Mouse (Mus musculus): ENCODE measurements at regions not wholly inside any gene's neighbourhood (a gene's known extent, or its start where the extent isn't known, plus 50 kb on each side); places are given as distances from the start of the nearest gene placed in this dataset.

GRCm38 (mm10) chr12:98337644-98338043, 69.2 kb downstream of the Gpr65 start:
- H3K4me3 ChIP-seq (ENCODE audit: low read depth, low read length): no peak overlapping the region
- ATAC-seq (ENCODE audit: low FRiP score): no peak
- no peak overlapping the region for H3K27ac ChIP-seq (ENCODE audit: low read depth, low read length)
- no peak overlapping the region for H3K9ac ChIP-seq (ENCODE audit: low read depth, low read length)
- 80% methylated on average over 3 of the region's 3 CpGs for WGBS
- H3K9me3 ChIP-seq (ENCODE audit: control insufficient read depth, low read length): no peaks in the 10 kb centered on the region
- no peaks in the 10 kb centered on the region for H3K36me3 ChIP-seq (ENCODE audit: control insufficient read depth, insufficient read depth, low read length)
- no peaks in the 10 kb centered on the region for H3K4me1 ChIP-seq (replicated peaks; ENCODE audit: control insufficient read depth, insufficient read depth, low read length)
- H3K27me3 ChIP-seq (ENCODE audit: control insufficient read depth, insufficient read depth, low read length): no peaks in the 10 kb centered on the region
- no peak overlapping the region for H3K4me2 ChIP-seq (replicated peaks; ENCODE audit: low read depth, low read length)
- no peak for DNase-seq (ENCODE audit: low spot score)

GRCm38 (mm10) chr12:98339536-98339935, 71.1 kb downstream of the Gpr65 start:
- 88% methylated on average over 9 of the region's 9 CpGs for WGBS
- H3K9me3 ChIP-seq (ENCODE audit: control insufficient read depth, low read length): no peaks in the 10 kb centered on the region
- H3K4me3 ChIP-seq (ENCODE audit: low read depth, low read length): no peak overlapping the region
- no peak overlapping the region for H3K9ac ChIP-seq (ENCODE audit: low read depth, low read length)
- H3K27ac ChIP-seq (ENCODE audit: low read depth, low read length): no peak overlapping the region
- no peaks in the 10 kb centered on the region for H3K36me3 ChIP-seq (ENCODE audit: control insufficient read depth, insufficient read depth, low read length)
- H3K4me1 ChIP-seq (replicated peaks; ENCODE audit: control insufficient read depth, insufficient read depth, low read length): no peaks in the 10 kb centered on the region
- no peak for ATAC-seq (ENCODE audit: low FRiP score)
- H3K4me2 ChIP-seq (replicated peaks; ENCODE audit: low read depth, low read length): no peak overlapping the region
- DNase-seq (ENCODE audit: low spot score): no peak
- H3K27me3 ChIP-seq (ENCODE audit: control insufficient read depth, insufficient read depth, low read length): no peaks in the 10 kb centered on the region

- peak; percentile 32 for DNase-seq (ENCODE audit: low spot score)
- no peak overlapping the region for H3K4me2 ChIP-seq (replicated peaks; ENCODE audit: low read depth, low read length)
- ATAC-seq (ENCODE audit: low FRiP score): no peak
- no peaks in the 10 kb centered on the region for H3K27me3 ChIP-seq (ENCODE audit: control insufficient read depth, insufficient read depth, low read length)
- no peaks in the 10 kb centered on the region for H3K36me3 ChIP-seq (ENCODE audit: control insufficient read depth, insufficient read depth, low read length)
- H3K9ac ChIP-seq (ENCODE audit: low read depth, low read length): no peak overlapping the region
- H3K4me1 ChIP-seq (replicated peaks; ENCODE audit: control insufficient read depth, insufficient read depth, low read length): no peaks in the 10 kb centered on the region
- no peaks in the 10 kb centered on the region for H3K9me3 ChIP-seq (ENCODE audit: control insufficient read depth, low read length)
- H3K4me3 ChIP-seq (ENCODE audit: low read depth, low read length): no peak overlapping the region
- WGBS: 84% methylated on average over 2 of the region's 2 CpGs
- H3K27ac ChIP-seq (ENCODE audit: low read depth, low read length): no peak overlapping the region
Measured at GRCm38 (mm10) chr12:98342158-98342557, 73.7 kb downstream of the Gpr65 start.

GRCm38 (mm10) chr12:98343653-98344052, 75.2 kb downstream of the Gpr65 start:
- no peak for DNase-seq (ENCODE audit: low spot score)
- Histone ChIP-seq H3K27me3 (ENCODE audit: control insufficient read depth, insufficient read depth, low read length) (no peaks in the 10 kb centered on the region), H3K36me3 (ENCODE audit: control insufficient read depth, insufficient read depth, low read length) (no peaks in the 10 kb centered on the region)

GRCm38 (mm10) chr12:98347056-98347455, 78.6 kb downstream of the Gpr65 start:
- no peak for DNase-seq (ENCODE audit: low spot score)
- H3K4me3 ChIP-seq (ENCODE audit: low read depth, low read length): no peak overlapping the region

More at GRCm38 (mm10) chr12:98343653-98344052, 75.2 kb downstream of the Gpr65 start:
- Histone ChIP-seq H3K4me3 (ENCODE audit: low read depth, low read length) (no peak overlapping the region), H3K27ac (ENCODE audit: low read depth, low read length) (no peak overlapping the region), H3K4me1 (replicated peaks; ENCODE audit: control insufficient read depth, insufficient read depth, low read length) (no peaks in the 10 kb centered on the region), H3K4me2 (replicated peaks; ENCODE audit: low read depth, low read length) (no peak overlapping the region), H3K9me3 (ENCODE audit: control insufficient read depth, low read length) (no peaks in the 10 kb centered on the region), H3K9ac (ENCODE audit: low read depth, low read length) (no peak overlapping the region)
- ATAC-seq (ENCODE audit: low FRiP score): no peak
- 91% methylated on average over 7 of the region's 7 CpGs for WGBS

GRCm38 (mm10) chr12:98347550-98348318, 79.3 kb downstream of the Gpr65 start:
- Histone ChIP-seq H3K4me2 (replicated peaks; ENCODE audit: low read depth, low read length) (no peak overlapping the region), H3K27me3 (ENCODE audit: control insufficient read depth, insufficient read depth, low read length) (no peaks in the 10 kb centered on the region), H3K4me1 (replicated peaks; ENCODE audit: control insufficient read depth, insufficient read depth, low read length) (no peaks in the 10 kb centered on the region), H3K9me3 (ENCODE audit: control insufficient read depth, low read length) (no peaks in the 10 kb centered on the region), H3K36me3 (ENCODE audit: control insufficient read depth, insufficient read depth, low read length) (no peaks in the 10 kb centered on the region), H3K9ac (ENCODE audit: low read depth, low read length) (no peak overlapping the region), H3K27ac (ENCODE audit: low read depth, low read length) (no peak overlapping the region), H3K4me3 (ENCODE audit: low read depth, low read length) (no peak overlapping the region)
- DNase-seq (ENCODE audit: low spot score): peak; percentile 67
- WGBS: 78% methylated on average over 13 of the region's 13 CpGs
- ATAC-seq (ENCODE audit: low FRiP score): no peak

More at GRCm38 (mm10) chr12:98347056-98347455, 78.6 kb downstream of the Gpr65 start:
- no peaks in the 10 kb centered on the region for H3K36me3 ChIP-seq (ENCODE audit: control insufficient read depth, insufficient read depth, low read length)
- no peak overlapping the region for H3K9ac ChIP-seq (ENCODE audit: low read depth, low read length)
- ATAC-seq (ENCODE audit: low FRiP score): no peak
- no peaks in the 10 kb centered on the region for H3K27me3 ChIP-seq (ENCODE audit: control insufficient read depth, insufficient read depth, low read length)
- H3K4me1 ChIP-seq (replicated peaks; ENCODE audit: control insufficient read depth, insufficient read depth, low read length): no peaks in the 10 kb centered on the region
- no peaks in the 10 kb centered on the region for H3K9me3 ChIP-seq (ENCODE audit: control insufficient read depth, low read length)
- H3K4me2 ChIP-seq (replicated peaks; ENCODE audit: low read depth, low read length): no peak overlapping the region
- no peak overlapping the region for H3K27ac ChIP-seq (ENCODE audit: low read depth, low read length)
- WGBS: 89% methylated on average over 6 of the region's 6 CpGs

- Histone ChIP-seq H3K27me3 (ENCODE audit: control insufficient read depth, insufficient read depth, low read length) (no peaks in the 10 kb centered on the region), H3K36me3 (ENCODE audit: control insufficient read depth, insufficient read depth, low read length) (no peaks in the 10 kb centered on the region), H3K9me3 (ENCODE audit: control insufficient read depth, low read length) (no peaks in the 10 kb centered on the region), H3K4me1 (replicated peaks; ENCODE audit: control insufficient read depth, insufficient read depth, low read length) (no peaks in the 10 kb centered on the region), H3K4me2 (replicated peaks; ENCODE audit: low read depth, low read length) (no peak overlapping the region), H3K4me3 (ENCODE audit: low read depth, low read length) (no peak overlapping the region), H3K27ac (ENCODE audit: low read depth, low read length) (no peak overlapping the region), H3K9ac (ENCODE audit: low read depth, low read length) (no peak overlapping the region)
- ATAC-seq (ENCODE audit: low FRiP score) (no peak), DNase-seq (ENCODE audit: low spot score) (no peak)
- WGBS: 96% methylated on average over 7 of the region's 7 CpGs
Measured at GRCm38 (mm10) chr12:98349864-98350643, 81.6 kb downstream of the Gpr65 start.

- no peaks in the 10 kb centered on the region for H3K36me3 ChIP-seq (ENCODE audit: control insufficient read depth, insufficient read depth, low read length)
- no peak for ATAC-seq (ENCODE audit: low FRiP score)
- no peaks in the 10 kb centered on the region for H3K4me1 ChIP-seq (replicated peaks; ENCODE audit: control insufficient read depth, insufficient read depth, low read length)
- H3K9me3 ChIP-seq (ENCODE audit: control insufficient read depth, low read length): no peaks in the 10 kb centered on the region
- no peak for DNase-seq (ENCODE audit: low spot score)
- no peak overlapping the region for H3K9ac ChIP-seq (ENCODE audit: low read depth, low read length)
- 90% methylated on average over 2 of the region's 2 CpGs for WGBS
- no peak overlapping the region for H3K4me3 ChIP-seq (ENCODE audit: low read depth, low read length)
- H3K27me3 ChIP-seq (ENCODE audit: control insufficient read depth, insufficient read depth, low read length): no peaks in the 10 kb centered on the region
- H3K4me2 ChIP-seq (replicated peaks; ENCODE audit: low read depth, low read length): no peak overlapping the region
- H3K27ac ChIP-seq (ENCODE audit: low read depth, low read length): no peak overlapping the region
Measured at GRCm38 (mm10) chr12:98352401-98352800, 84.0 kb downstream of the Gpr65 start.

GRCm38 (mm10) chr12:98354545-98354944, 86.1 kb downstream of the Gpr65 start:
- Histone ChIP-seq H3K4me2 (replicated peaks; ENCODE audit: low read depth, low read length) (no peak overlapping the region), H3K4me1 (replicated peaks; ENCODE audit: control insufficient read depth, insufficient read depth, low read length) (no peaks in the 10 kb centered on the region), H3K9ac (ENCODE audit: low read depth, low read length) (no peak overlapping the region), H3K4me3 (ENCODE audit: low read depth, low read length) (no peak overlapping the region), H3K27ac (ENCODE audit: low read depth, low read length) (no peak overlapping the region), H3K36me3 (ENCODE audit: control insufficient read depth, insufficient read depth, low read length) (no peaks in the 10 kb centered on the region), H3K9me3 (ENCODE audit: control insufficient read depth, low read length) (no peaks in the 10 kb centered on the region), H3K27me3 (ENCODE audit: control insufficient read depth, insufficient read depth, low read length) (no peaks in the 10 kb centered on the region)
- DNase-seq (ENCODE audit: low spot score) (no peak), ATAC-seq (ENCODE audit: low FRiP score) (no peak)
- 93% methylated on average over 1 of the region's 1 CpGs for WGBS

All from hindbrain, embryonic 11.5 days (tissue).